Mouse (Mus musculus): ENCODE data around the gene Wfdc12. TPM values are rescaled to one million over a fixed set of nuclear protein-coding genes. Genes with fewer than 3 reads are reported as not detected.

Gene Wfdc12
- polyA plus RNA-seq, 1 experiment from 2014 or later, result not detected

- no peaks in the 10 kb centered on the region for H3K9me3 ChIP-seq (replicated peaks)
- H3K9ac ChIP-seq, result no peak overlapping the region
- 76% methylated on average over 5 of the region's 5 CpGs for WGBS
- H3K36me3 ChIP-seq, result no peaks in the 10 kb centered on the region
- no peaks in the 10 kb centered on the region for H3K4me1 ChIP-seq
- no peak overlapping the region for H3K4me3 ChIP-seq (replicated peaks)
- no peak overlapping the region for H3K4me2 ChIP-seq (replicated peaks)
- no peak overlapping the region for H3K27ac ChIP-seq (replicated peaks)
- ATAC-seq (ENCODE audit: insufficient number of reproducible peaks, low FRiP score, low TSS enrichment, low read depth), result no peak
- no peaks in the 10 kb centered on the region for H3K27me3 ChIP-seq
Measured at GRCm38 (mm10) chr2:164196700-164196990, 6.2 kb upstream of the Wfdc12 start.

- H3K36me3 ChIP-seq, result no peaks in the 10 kb centered on the region
- no peak overlapping the region for H3K27ac ChIP-seq (replicated peaks)
- ATAC-seq (ENCODE audit: insufficient number of reproducible peaks, low FRiP score, low TSS enrichment, low read depth), result no peak
- no peak overlapping the region for H3K9ac ChIP-seq
- H3K4me3 ChIP-seq (replicated peaks), result no peak overlapping the region
- no peak overlapping the region for H3K4me2 ChIP-seq (replicated peaks)
- no peaks in the 10 kb centered on the region for H3K27me3 ChIP-seq
- WGBS, result 84% methylated on average over 5 of the region's 5 CpGs
- H3K9me3 ChIP-seq (replicated peaks), result no peaks in the 10 kb centered on the region
- H3K4me1 ChIP-seq, result no peaks in the 10 kb centered on the region
Measured at GRCm38 (mm10) chr2:164195971-164196699, 5.7 kb upstream of the Wfdc12 start.

- H3K36me3 ChIP-seq, result no peaks in the 10 kb centered on the region
- H3K27ac ChIP-seq (replicated peaks), result no peak overlapping the region
- no peaks in the 10 kb centered on the region for H3K27me3 ChIP-seq
- WGBS, result 77% methylated on average over 5 of the region's 5 CpGs
- ATAC-seq (ENCODE audit: insufficient number of reproducible peaks, low FRiP score, low TSS enrichment, low read depth), result no peak
- no peak overlapping the region for H3K9ac ChIP-seq
- no peak overlapping the region for H3K4me3 ChIP-seq (replicated peaks)
- no peaks in the 10 kb centered on the region for H3K4me1 ChIP-seq
- no peaks in the 10 kb centered on the region for H3K9me3 ChIP-seq (replicated peaks)
- H3K4me2 ChIP-seq (replicated peaks), result no peak overlapping the region
Measured at GRCm38 (mm10) chr2:164194959-164195630, 4.7 kb upstream of the Wfdc12 start.

GRCm38 (mm10) chr2:164192279-164192678 is 1.9 kb upstream of the Wfdc12 start:
- Histone ChIP-seq H3K9me3 (replicated peaks) (no peaks in the 10 kb centered on the region), H3K36me3 (no peaks in the 10 kb centered on the region), H3K9ac (no peak overlapping the region), H3K27me3 (no peaks in the 10 kb centered on the region), H3K4me3 (replicated peaks) (no peak overlapping the region), H3K4me1 (no peaks in the 10 kb centered on the region), H3K27ac (replicated peaks) (no peak overlapping the region), H3K4me2 (replicated peaks) (no peak overlapping the region)
- no peak for ATAC-seq (ENCODE audit: insufficient number of reproducible peaks, low FRiP score, low TSS enrichment, low read depth)

- ATAC-seq (ENCODE audit: insufficient number of reproducible peaks, low FRiP score, low TSS enrichment, low read depth), result no peak
Measured at GRCm38 (mm10) chr2:164188722-164189121, 1.7 kb downstream of the Wfdc12 start.

GRCm38 (mm10) chr2:164184145-164184719 is 6.2 kb downstream of the Wfdc12 start:
- no peak overlapping the region for H3K9ac ChIP-seq
- H3K4me2 ChIP-seq (replicated peaks), result no peak overlapping the region
- H3K27me3 ChIP-seq, result no peaks in the 10 kb centered on the region
- WGBS, result 37% methylated on average over 9 of the region's 9 CpGs
- H3K4me3 ChIP-seq (replicated peaks), result no peak overlapping the region
- no peak overlapping the region for H3K27ac ChIP-seq (replicated peaks)
- H3K4me1 ChIP-seq, result peaks cover 7% of the 10 kb centered on the region; the same call in 1 of the 2 replicates
- H3K36me3 ChIP-seq, result no peaks in the 10 kb centered on the region
- H3K9me3 ChIP-seq (replicated peaks), result no peaks in the 10 kb centered on the region
- ATAC-seq (ENCODE audit: insufficient number of reproducible peaks, low FRiP score, low TSS enrichment, low read depth), result no peak

More at GRCm38 (mm10) chr2:164188722-164189121, 1.7 kb downstream of the Wfdc12 start:
- Histone ChIP-seq H3K27ac (replicated peaks) (no peak overlapping the region), H3K36me3 (no peaks in the 10 kb centered on the region), H3K4me3 (replicated peaks) (no peak overlapping the region), H3K4me1 (peaks cover 7% of the 10 kb centered on the region; the same call in 1 of the 2 replicates), H3K4me2 (replicated peaks) (no peak overlapping the region), H3K9ac (no peak overlapping the region), H3K9me3 (replicated peaks) (no peaks in the 10 kb centered on the region), H3K27me3 (no peaks in the 10 kb centered on the region)
- 30% methylated on average over 5 of the region's 5 CpGs for WGBS

- Histone ChIP-seq H3K27ac (replicated peaks) (no peak overlapping the region), H3K36me3 (no peaks in the 10 kb centered on the region), H3K27me3 (no peaks in the 10 kb centered on the region), H3K4me1 (peaks cover 7% of the 10 kb centered on the region; the same call in 1 of the 2 replicates), H3K4me2 (replicated peaks) (no peak overlapping the region), H3K9ac (no peak overlapping the region), H3K9me3 (replicated peaks) (no peaks in the 10 kb centered on the region), H3K4me3 (replicated peaks) (no peak overlapping the region)
- no peak for ATAC-seq (ENCODE audit: insufficient number of reproducible peaks, low FRiP score, low TSS enrichment, low read depth)
- WGBS, result 49% methylated on average over 9 of the region's 9 CpGs
Measured at GRCm38 (mm10) chr2:164183340-164183739, 7.1 kb downstream of the Wfdc12 start.

GRCm38 (mm10) chr2:164182692-164183255 is 7.6 kb downstream of the Wfdc12 start, which contains the start of gene Wfdc5:
Gene Wfdc5 (minus strand): TSS chr2:164182742.
- 52% methylated on average over 7 of the region's 7 CpGs for WGBS
- no peak within 1 kb of the TSS for H3K4me3 ChIP-seq (replicated peaks)

GRCm38 (mm10) chr2:164180770-164181169 is 9.6 kb downstream of the Wfdc12 start:
- Histone ChIP-seq H3K27me3 (no peaks in the 10 kb centered on the region), H3K27ac (replicated peaks) (no peak overlapping the region), H3K9me3 (replicated peaks) (no peaks in the 10 kb centered on the region), H3K4me1 (peaks cover 7% of the 10 kb centered on the region; the same call in 1 of the 2 replicates), H3K4me2 (replicated peaks) (no peak overlapping the region), H3K36me3 (no peaks in the 10 kb centered on the region), H3K9ac (no peak overlapping the region), H3K4me3 (replicated peaks) (no peak overlapping the region)
- ATAC-seq (ENCODE audit: insufficient number of reproducible peaks, low FRiP score, low TSS enrichment, low read depth), result no peak
- 78% methylated on average over 4 of the region's 4 CpGs for WGBS

More at GRCm38 (mm10) chr2:164182692-164183255, 7.6 kb downstream of the Wfdc12 start, which contains the start of gene Wfdc5:
- H3K9me3 ChIP-seq (replicated peaks), result no peaks in the 10 kb centered on the region
- no peak for ATAC-seq (ENCODE audit: insufficient number of reproducible peaks, low FRiP score, low TSS enrichment, low read depth)
- H3K9ac ChIP-seq, result no peak within 1 kb of the TSS
- H3K4me2 ChIP-seq (replicated peaks), result no peak within 1 kb of the TSS
- H3K27ac ChIP-seq (replicated peaks), result no peak within 1 kb of the TSS
- no peaks in the 10 kb centered on the region for H3K27me3 ChIP-seq
- no peaks in the 10 kb centered on the region for H3K36me3 ChIP-seq
- peaks cover 7% of the 10 kb centered on the region; the same call in 1 of the 2 replicates for H3K4me1 ChIP-seq

GRCm38 (mm10) chr2:164180124-164180523 is 10.3 kb downstream of the Wfdc12 start:
- no peak overlapping the region for H3K4me3 ChIP-seq (replicated peaks)
- H3K36me3 ChIP-seq, result no peaks in the 10 kb centered on the region
- H3K4me2 ChIP-seq (replicated peaks), result no peak overlapping the region
- no peak overlapping the region for H3K9ac ChIP-seq
- WGBS, result 37% methylated on average over 3 of the region's 3 CpGs
- H3K27me3 ChIP-seq, result no peaks in the 10 kb centered on the region
- no peak overlapping the region for H3K27ac ChIP-seq (replicated peaks)
- peaks cover 7% of the 10 kb centered on the region; the same call in 1 of the 2 replicates for H3K4me1 ChIP-seq
- ATAC-seq (ENCODE audit: insufficient number of reproducible peaks, low FRiP score, low TSS enrichment, low read depth), result no peak
- H3K9me3 ChIP-seq (replicated peaks), result no peaks in the 10 kb centered on the region

- Histone ChIP-seq H3K27ac (replicated peaks) (no peak overlapping the region), H3K4me3 (replicated peaks) (no peak overlapping the region), H3K36me3 (no peaks in the 10 kb centered on the region), H3K9ac (no peak overlapping the region), H3K4me1 (no peaks in the 10 kb centered on the region), H3K4me2 (replicated peaks) (no peak overlapping the region), H3K9me3 (replicated peaks) (no peaks in the 10 kb centered on the region), H3K27me3 (no peaks in the 10 kb centered on the region)
- ATAC-seq (ENCODE audit: insufficient number of reproducible peaks, low FRiP score, low TSS enrichment, low read depth), result no peak
- 72% methylated on average over 5 of the region's 5 CpGs for WGBS
Measured at GRCm38 (mm10) chr2:164177831-164178230, 12.6 kb downstream of the Wfdc12 start.

Data from embryonic facial prominence, embryonic 15.5 days (tissue).